Mouse (Mus musculus) granulocyte monocyte progenitor cell, adult 5-6 weeks (primary cell): ENCODE measurements around the gene Tcn2. TPM values are rescaled to one million over a fixed set of nuclear protein-coding genes. Genes with fewer than 3 reads are reported as not detected.
"Not testable (repeated sequence)": the region's sequence is repeated elsewhere in the genome, so short reads cannot be mapped to it uniquely, and the experiment has no call there.

Source experiments
- ATAC-seq: replicated peaks from 2 replicates; pipeline ENCODE4 v1.8.0; 2016; ENCODE audit warnings: mild to moderate bottlenecking, moderate TSS enrichment, inconsistent platforms; ENCODE audit not compliant: poor library complexity, severe bottlenecking
- total RNA-seq, 2 experiments: library from RNA; stranded (forward) in 1 of 2; stranded (reverse) in 1 of 2; fragments of 200-712, 200-1000 nt in 1 of 2; fragments of >200 nt in 1 of 2; fragmentation: Nextera tagmentation in 1 of 2; gene quantifications; 2 replicates each; pipeline ENCODE4 v1.2.3; 2014 to 2017

The Tcn2 gene
- total RNA-seq (2014; fragmentation: Nextera tagmentation): 69.5 and 77.3 TPM in 2 replicates
- total RNA-seq (2017): 46.0 and 51.7 TPM in 2 replicates

DNA sequence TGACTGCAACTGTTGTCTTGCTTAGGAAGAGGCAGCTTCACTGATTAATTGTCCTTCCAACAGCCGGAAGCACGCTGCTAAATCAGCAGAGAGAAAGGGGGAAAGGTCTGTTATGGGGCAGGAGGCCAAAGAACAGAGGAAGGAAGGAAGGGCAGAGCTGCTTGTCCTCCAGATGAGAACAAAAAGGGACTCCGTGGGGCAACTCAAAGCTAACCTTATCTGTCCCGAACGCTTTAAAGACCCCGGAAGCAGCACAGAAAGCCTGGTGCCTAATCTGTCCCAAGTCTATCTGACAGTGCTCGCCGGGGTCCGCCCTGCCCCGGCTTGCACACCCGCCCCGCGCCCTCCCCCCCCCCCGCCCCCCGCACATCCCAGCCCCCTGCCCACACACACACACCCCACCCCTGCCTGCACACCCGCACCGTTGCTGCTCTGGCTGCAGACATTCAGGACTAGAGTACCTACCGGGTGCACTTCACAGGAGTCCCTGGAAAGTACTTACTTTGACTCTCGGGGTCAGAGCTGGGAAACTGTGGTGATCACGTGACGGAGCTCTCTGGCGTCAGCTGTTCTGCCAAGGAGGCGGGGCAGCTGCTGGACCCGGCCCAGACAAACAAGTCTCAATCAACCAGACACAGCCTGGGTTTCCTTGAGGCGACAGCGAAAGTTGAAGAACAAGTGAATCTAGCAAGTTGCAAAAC, at the start of gene Tcn2:
TSS of gene Tcn2 (minus strand) at position 649 of the 701 bp plus-strand sequence.
- peak; percentile 65 for ATAC-seq

DNA sequence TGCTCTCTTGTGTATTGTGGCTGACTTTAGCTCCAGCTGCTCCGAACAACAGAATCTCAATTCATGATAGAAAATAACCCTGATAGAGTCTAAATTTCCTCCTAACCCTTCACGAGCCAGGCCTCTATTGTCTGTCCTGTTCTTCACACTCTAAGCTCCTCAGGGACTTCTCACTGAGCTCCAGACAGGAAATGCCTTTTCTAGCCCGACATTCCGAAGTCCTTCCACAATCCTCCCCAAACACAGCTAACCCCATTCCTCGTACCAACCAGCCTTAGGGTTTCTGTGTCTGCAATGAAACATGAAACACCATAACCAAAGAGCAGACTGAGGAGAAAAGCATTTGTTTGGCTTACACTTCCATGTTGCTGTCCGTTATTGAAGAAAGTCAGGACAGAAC, 49.6 kb upstream of the Tcn2 start:
- ATAC-seq: no peak

DNA sequence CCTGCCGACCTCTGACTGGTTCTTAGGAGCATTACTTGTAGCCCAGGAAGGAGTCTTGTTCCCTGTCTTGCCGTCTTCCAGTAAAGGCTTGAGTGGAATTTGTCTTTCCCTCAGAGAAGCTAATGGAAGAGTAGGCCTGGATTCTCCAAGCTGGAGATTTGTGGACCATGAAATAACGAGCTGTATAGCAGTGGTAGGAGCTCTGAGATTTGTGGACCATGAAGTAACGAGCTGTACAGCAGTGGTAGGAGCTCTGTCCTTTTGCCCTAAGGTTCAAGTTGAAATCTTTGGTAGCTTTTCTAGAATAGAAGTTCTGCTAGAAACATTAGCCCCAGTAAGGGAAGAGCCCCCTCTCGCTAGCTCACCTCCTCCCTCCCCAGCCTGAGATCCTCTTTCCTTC, 46.5 kb upstream of the Tcn2 start:
- no peak for ATAC-seq

DNA sequence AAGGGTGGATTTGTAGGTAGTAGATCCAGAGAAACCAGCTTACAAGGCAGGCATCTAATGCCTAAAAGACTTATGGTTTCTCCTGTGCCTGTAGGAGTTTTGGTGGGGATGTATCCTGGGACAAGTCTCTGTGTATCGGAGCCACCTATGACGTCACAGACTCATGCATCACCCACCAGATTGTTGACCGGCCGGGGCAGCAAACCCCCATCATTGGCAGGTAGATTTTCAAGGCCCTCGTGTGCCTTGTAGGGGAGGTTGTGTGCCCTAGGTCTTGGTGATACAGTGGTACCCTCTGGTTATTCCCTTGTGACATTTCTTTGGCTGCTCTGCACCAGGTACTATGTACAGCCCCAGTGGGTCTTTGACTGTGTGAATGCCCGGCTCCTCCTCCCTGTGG, 44.7 kb upstream of the Tcn2 start, which contains the start of gene 4930556J24Rik:
TSS of gene 4930556J24Rik (minus strand) at position 101 of the 400 bp plus-strand sequence.
- ATAC-seq: no peak

DNA sequence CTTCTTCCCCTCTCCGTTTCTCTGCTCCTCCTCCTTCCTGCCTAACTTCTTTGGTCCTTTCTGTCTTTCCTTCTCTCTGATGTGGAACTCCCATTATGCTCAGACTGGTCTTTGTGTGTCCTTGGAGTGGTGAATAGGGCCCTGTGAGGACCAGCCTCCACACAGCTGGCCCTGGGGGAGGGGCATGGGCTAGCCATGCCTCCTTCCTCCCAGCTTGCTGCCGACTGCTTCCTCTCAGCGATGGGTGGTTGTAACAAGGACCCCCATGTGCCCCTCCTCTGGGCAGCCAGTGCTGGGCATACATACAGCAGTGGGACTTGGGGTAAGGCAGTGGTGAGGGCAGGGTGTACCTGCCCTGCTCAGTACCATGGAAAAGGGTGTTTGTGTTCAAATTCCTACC, 42.4 kb upstream of the Tcn2 start:
- no peak for ATAC-seq

DNA sequence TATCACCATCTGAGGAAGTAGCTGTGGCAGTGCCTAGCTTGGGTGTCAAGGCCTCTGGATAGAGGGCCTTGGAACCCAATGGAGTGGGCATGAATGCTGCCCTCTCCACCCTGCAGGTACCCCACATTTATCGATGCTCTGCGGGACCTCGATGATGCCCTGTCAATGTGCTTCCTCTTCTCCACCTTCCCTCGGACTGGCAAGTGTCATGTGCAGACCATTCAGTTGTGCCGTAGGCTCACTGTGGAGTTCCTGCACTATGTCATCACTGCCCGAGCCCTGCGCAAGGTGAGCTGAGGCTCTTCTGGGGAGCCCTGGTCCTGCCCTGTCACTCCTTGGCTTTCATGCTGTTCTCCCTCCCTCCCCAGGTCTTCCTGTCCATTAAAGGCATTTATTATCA, 41.1 kb upstream of the Tcn2 start:
- ATAC-seq: no peak

DNA sequence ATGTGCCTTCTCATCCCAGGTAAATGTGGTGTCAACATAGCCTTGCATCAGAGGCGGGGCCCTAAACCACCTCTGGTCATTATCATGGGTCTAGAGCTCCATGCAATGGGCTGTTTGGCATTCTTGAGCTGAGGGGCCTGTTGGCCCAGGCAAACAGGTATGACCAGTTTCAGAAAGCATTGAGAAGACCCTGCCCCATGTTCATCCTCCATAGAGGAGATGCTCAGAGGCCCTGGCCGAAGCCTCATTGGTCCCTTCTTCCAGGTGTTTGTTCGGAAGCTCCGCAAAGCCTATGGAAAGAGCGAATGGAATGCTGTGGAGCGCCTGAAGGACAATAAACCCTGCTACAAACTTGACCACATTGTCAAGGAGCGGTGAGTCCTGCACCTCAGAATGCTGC, 38.4 kb upstream of the Tcn2 start:
- ATAC-seq: no peak

DNA sequence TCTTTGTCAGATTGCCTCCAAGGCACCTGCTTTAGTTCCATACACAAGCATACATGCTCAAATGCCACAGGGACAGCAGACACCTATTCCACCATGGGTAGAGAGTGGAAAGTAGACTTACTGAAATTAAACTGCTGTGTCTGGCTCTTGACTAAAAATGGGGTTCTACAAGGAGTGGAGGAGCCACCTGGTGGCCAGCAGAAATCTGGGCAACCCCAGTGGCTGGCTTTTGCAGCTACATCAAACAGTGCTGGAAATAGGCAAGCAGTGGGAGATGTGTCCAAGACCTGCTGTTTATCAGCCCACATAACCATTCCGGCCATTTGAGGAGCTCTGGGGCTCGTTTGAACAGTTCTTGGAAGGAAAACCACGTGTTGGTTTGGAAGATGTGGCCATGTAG, 37.9 kb upstream of the Tcn2 start:
- no peak for ATAC-seq

DNA sequence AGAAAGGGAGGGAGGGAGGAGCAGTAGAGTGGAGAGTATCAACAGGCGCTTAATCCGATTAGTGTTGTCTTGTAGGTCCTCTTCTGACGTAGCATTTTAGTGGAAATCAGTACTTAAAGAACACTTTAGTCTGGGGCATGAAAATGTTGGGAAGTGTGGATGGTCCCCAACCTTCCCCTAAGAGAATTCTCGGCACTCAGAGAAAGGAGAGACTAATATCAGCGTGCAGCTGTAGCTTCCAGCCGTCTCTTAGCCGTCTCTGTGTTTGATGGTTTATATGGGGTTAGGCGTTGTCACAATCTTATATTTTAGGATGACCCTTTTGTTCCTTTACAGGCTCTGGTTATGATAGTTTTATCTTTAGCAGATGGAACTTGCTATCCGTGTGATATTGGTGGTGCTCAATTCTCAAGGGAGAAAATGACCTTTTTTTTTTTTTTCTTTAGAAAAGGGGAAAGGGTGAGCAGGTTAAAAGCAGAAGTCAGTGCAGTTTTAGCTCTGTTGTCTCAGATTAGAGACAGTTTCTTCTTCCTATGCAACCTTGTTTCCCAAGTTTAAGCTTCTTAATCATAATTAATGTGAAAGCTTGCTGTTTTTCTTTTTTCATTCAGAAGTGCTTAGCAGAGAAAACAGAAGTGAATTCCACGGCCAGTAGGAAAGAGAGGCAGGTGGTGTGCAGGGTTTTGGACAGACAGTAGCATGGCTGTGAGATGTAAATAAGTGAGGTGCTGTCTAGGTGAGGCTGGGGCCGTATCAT, 32.6 kb upstream of the Tcn2 start:
- peak; percentile 41 for ATAC-seq

DNA sequence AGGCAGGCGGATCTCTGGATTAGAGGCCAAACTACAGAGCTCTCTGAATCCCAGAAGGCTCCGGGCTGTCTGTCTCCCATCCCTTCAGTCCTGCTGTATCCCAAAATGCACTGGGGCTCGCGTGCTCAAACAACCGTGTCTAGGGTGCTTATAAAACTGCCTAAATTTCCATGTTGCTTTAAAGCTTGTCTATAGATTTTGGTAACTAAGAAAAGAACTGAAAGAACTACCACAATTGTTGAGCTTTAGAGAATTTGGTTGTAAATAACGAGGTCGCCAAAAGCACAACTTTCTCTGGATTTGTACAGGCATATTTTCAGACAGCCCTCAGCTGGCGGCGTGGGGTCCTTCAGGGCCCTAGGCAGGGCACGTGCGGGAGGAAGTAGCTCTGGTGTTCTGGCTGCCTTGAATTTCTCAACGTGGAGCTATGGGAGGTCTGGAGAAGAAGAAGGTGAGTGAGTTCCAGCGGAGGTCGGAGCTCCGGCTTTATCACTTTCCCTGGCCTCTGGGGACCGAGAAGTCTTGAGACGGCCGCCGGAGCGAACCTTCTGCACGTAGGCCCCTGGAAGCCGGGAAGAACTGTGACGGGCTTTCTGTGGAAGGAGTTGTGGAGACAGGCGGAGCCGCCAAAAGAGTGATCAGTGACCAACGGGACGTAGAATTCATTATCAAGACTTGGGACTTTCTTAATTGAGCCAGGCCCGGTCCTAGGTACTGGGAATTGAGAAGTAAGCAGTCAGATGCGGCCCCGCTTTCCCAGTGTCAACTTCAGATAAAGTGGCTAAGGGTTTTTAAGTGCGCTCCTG, 31.9 kb upstream of the Tcn2 start, which contains the start of gene Pes1:
TSS of gene Pes1 (plus strand) at position 366 of the 806 bp plus-strand sequence.
- ATAC-seq: peak; percentile 90

DNA sequence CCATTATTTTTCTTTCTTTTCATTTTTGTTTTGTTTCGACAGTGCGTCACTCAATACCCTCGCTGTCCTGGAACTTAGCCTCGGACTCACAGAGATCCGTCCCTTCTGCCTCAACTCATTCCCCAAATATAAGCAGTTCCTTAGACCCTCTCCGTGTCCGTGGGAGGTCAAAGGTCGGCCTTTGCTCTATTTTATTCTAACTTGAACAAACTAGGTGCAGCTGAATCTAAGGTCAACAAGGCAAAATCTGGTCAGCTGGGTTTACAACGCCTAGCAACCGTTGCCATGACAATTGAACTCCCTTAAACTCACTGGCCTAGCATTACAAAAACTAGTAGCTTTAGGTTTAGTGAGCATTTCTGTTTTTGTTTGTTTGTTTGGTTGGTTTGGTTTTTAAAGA, 31.2 kb upstream of the Tcn2 start:
- ATAC-seq: no peak

DNA sequence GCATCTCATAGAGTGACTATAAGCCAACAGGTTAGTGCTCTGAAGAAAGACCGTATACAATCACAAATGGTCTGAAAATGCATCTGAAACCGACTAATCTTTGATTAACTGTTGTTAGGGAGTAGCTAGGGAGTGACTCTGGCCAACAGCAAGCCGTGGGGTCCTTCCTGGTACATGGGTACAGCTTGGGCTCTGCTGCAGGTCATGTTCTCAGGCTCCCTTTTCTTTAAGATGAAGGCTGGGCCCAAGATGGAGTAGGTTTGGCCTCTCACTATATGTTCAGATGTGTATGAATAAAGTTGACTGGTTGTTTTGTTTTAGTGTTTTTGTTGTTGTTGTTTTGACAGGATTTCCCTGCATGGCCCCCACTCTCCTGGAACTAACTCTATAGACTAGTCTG, 29.8 kb upstream of the Tcn2 start:
- ATAC-seq: no peak

DNA sequence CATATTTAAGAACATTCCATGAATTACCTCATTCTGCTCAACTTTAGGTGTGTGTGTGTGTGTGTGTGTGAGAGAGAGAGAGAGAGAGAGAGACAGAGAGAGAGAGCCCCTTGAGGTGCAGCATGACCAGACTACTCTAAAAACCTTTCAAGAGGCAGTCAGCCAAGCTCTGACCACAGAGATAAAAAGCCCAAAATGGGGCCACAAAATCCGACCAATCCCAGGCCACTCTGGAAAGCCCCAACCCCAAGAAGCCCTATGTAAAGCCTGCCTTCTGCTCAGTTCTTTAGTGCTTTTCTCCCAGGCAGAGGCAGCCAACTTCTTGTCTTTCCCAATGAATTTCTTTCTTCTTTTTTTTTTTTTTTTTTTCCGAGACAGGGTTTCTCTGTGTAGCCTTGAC, 28.9 kb upstream of the Tcn2 start:
- no peak for ATAC-seq

DNA sequence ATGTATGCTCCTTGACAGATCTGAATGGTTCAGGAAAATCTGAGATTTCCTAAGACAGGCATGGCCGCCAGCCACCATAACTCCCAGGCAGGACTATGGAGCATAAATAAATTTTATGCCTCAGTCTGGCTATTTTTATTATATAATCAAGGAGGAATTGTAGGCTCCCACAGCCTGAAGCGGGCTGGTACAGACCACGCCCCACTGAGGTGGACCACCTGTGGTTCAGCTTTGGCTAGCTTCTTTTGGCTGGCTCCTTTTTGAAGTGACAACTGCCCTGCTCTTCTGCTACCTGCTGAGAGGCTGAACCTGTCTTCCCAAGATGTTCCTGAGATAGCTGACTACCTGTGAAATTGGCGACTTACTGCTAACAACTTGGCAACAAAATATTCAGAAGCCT, 23.4 kb upstream of the Tcn2 start:
- ATAC-seq: not testable (repeated sequence)

DNA sequence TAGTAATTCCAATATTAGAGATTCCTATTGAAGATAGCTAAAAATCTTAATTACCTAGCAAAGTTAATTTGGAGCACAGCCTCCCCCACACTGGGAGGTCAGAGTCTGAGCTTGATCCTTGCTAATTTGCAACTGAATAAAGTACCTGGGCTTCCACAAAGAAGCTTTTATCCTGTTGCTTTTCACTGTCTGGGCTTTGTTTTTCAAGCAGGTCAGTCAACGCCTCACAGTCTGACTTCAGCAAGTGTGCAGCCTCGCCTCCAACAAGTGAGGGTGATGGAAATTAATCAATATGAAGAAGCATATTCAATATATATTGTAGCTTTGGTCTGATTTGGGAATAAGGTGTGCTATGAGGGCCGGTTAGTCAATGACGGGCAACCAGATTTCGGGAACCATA, 22.9 kb upstream of the Tcn2 start:
- ATAC-seq: not testable (repeated sequence)

DNA sequence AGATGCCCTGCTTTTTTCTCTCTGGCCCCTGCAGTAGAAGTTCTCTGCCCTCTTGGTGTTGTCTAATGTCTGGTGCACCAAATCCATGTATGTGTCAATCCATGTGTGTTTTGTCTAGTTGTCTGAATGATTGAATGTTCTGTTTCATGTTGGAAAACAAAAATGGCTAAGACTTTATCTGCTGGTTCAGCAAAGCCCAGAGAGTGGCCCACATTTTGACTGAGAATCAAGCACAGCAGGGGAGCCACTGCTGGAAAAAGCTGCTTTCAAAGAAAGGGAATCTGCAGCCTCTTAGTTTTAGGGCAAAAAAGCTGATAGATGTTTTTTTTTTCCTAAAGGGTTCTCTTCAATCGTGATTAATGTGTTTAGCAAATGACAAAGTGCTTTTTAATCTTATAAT, 14.4 kb upstream of the Tcn2 start:
- no peak for ATAC-seq

DNA sequence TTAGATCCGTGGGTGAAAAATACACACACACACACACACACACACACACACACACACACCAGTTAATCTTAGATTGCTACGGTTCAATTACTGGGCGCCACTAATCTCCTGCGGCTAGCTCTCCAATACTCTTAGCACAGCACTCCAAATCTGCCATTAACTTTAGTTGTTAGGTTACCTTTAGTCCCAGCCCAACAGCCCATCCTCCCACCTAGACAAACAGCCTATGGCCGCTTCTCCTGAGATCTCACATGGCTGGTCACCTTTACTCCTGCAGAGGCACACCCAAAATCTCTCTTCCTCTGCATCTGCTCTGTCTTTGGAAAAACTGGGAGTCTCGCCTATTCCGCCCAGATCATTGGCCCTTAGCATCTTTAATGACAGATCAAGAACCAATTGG, 9.4 kb upstream of the Tcn2 start:
- ATAC-seq: no peak

DNA sequence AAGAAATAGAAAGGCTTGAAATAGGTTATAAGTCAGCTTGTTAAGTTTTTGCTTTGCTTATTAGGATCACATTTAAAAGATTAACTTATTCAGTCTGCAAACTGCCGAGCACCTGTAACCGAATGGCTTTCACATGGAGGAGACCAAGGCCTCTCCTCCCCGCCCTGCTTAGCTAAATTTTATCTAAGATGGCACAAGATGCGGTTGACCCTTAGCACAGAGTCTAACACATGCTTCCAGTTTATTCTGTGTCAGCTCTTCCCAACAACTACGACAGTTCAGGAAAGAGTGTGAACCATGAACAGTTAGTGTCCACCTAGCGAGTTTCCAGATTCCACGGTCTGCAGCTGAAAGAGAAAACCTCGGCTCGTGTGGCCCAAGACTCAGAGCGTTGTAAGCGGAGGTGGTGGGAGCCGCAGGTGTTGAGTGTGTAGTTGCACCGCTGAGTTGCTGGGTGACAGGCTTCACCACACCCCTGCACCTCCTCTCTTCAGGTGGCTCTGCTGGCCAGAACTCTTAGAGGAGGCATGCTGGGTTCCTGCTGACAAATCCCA, 5.4 kb upstream of the Tcn2 start:
- ATAC-seq: no peak

DNA sequence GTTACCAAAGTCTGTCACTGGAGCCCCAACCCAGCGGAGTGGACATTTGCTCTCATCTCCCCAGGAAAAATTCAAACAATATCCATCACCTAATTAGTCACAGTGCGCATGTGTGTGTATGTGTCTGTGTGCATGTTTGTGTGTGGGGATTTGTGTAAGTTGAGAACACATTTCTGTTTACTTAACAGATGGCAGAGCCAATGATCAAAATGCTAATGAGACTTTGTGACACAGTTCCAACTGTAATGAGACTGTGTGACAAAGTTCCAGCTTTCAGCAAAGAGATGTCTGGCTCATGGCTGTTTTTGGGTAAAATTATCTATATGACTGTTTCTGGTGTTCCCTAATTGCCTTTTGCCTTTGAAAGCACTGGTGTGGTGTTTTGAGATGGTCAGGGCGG, 4.4 kb upstream of the Tcn2 start:
- no peak for ATAC-seq

DNA sequence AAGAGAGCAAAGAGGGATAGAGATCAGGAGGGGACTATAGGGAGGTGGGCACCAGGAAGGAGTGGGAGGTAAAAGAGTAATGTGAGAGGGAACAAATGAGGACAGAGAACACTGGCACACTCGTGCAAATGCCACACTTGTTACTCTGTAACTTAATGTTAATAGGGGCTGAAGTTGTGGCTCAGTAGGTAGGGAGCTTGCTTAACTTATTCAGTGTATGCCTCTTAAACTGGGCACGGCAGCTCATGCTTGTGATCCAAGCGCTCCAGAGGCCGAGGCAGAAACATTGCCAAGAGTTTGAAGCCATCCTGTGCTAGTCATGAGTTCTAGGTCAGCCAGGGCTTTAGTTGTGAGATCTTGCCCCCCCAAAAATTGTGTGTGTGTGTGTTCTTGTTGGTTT, 3.2 kb upstream of the Tcn2 start:
- ATAC-seq: no peak
